Mouse (Mus musculus): Measurements from ENCODE around the gene Ceacam9. TPM values are rescaled to one million over a fixed set of nuclear protein-coding genes. Genes with fewer than 3 reads are reported as not detected.

The Ceacam9 gene
- polyA plus RNA-seq, 1 experiment from 2014 or later, result not detected

Other genes with a start within 250 kb of the Ceacam9 start
- gene Npas1, start 244.2 kb upstream of the Ceacam9 start, polyA plus RNA-seq (2015; fragmentation: Nextera tagmentation; extraction: Ambion mirVana), result 0.20 and 0.22 TPM in 2 replicates
- 14.3 and 15.7 TPM in 2 replicates for gene Arhgap35, start 106.9 kb upstream of the Ceacam9 start, polyA plus RNA-seq (2015; fragmentation: Nextera tagmentation; extraction: Ambion mirVana)
- gene Ceacam15, start 46.2 kb upstream of the Ceacam9 start, polyA plus RNA-seq (2015; fragmentation: Nextera tagmentation; extraction: Ambion mirVana), result not detected in 2 replicates
- 253 and 283 TPM in 2 replicates for gene Ap2s1, start 16.5 kb downstream of the Ceacam9 start, polyA plus RNA-seq (2015; fragmentation: Nextera tagmentation; extraction: Ambion mirVana)
- gene Slc1a5, start 59.4 kb downstream of the Ceacam9 start, polyA plus RNA-seq (2015; fragmentation: Nextera tagmentation; extraction: Ambion mirVana), result 32.5 and 39.5 TPM in 2 replicates
- gene Strn4, start 94.0 kb downstream of the Ceacam9 start, polyA plus RNA-seq (2015; fragmentation: Nextera tagmentation; extraction: Ambion mirVana), result 85.8 and 96.1 TPM in 2 replicates
- gene Fkrp, start 94.8 kb downstream of the Ceacam9 start, polyA plus RNA-seq (2015; fragmentation: Nextera tagmentation; extraction: Ambion mirVana), result 25.8 and 27.1 TPM in 2 replicates
- 20.5 and 21.9 TPM in 2 replicates for gene Prkd2, start 121.0 kb downstream of the Ceacam9 start, polyA plus RNA-seq (2015; fragmentation: Nextera tagmentation; extraction: Ambion mirVana)
- 4.0 TPM in 2 replicates for gene Dact3, start 153.4 kb downstream of the Ceacam9 start, polyA plus RNA-seq (2015; fragmentation: Nextera tagmentation; extraction: Ambion mirVana)
- 11.8 and 15.0 TPM in 2 replicates for gene Gng8, start 169.9 kb downstream of the Ceacam9 start, polyA plus RNA-seq (2015; fragmentation: Nextera tagmentation; extraction: Ambion mirVana)
- 4.0 and 5.1 TPM in 2 replicates for gene Ptgir, start 184.6 kb downstream of the Ceacam9 start, polyA plus RNA-seq (2015; fragmentation: Nextera tagmentation; extraction: Ambion mirVana)
- 85.8 and 99.4 TPM in 2 replicates for gene Calm3, start 202.2 kb downstream of the Ceacam9 start, polyA plus RNA-seq (2015; fragmentation: Nextera tagmentation; extraction: Ambion mirVana)
- 20.2 and 31.1 TPM in 2 replicates for gene Pnmal2, start 222.8 kb downstream of the Ceacam9 start, polyA plus RNA-seq (2015; fragmentation: Nextera tagmentation; extraction: Ambion mirVana)
- gene Pnmal1, start 237.8 kb downstream of the Ceacam9 start, polyA plus RNA-seq (2015; fragmentation: Nextera tagmentation; extraction: Ambion mirVana), result 0.33 and 0.50 TPM in 2 replicates

Measured in limb, embryonic 15.5 days (tissue).